Mouse (Mus musculus) ES-E14 (cell line): ENCODE data around the gene Kcnn1. TPM values are rescaled to one million over a fixed set of nuclear protein-coding genes. Genes with fewer than 3 reads are reported as not detected.

ENCODE experiments used
- DNase-seq: peaks from one replicate; pipeline ENCODE4 v3.0.0-alpha.2; 2013; ENCODE audit warnings: low read depth, low spot score
- H3K27ac ChIP-seq: 2 replicates; pipeline ENCODE4 v1.5.1; 2012; ENCODE audit warnings: low read depth, mild to moderate bottlenecking, low read length, moderate library complexity, mixed read lengths; ENCODE audit not compliant: poor library complexity, insufficient read depth, severe bottlenecking
- H3K36me3 ChIP-seq: 2 replicates; pipeline ENCODE4 v1.6.1; 2012; ENCODE audit warnings: mild to moderate bottlenecking, low read length, moderate library complexity, mixed read lengths; ENCODE audit not compliant: control insufficient read depth, poor library complexity, insufficient read depth, severe bottlenecking
- H3K4me1 ChIP-seq, 2 experiments: fragments of 150-350 bp in 1 of 2; sonication (generic) in 1 of 2; 2 replicates each; pipeline ENCODE4 v1.6.1; 2012; ENCODE audit warnings: low read length in 2 of 2, mild to moderate bottlenecking in 1 of 2, mixed read lengths in 1 of 2; ENCODE audit not compliant: control insufficient read depth in 2 of 2, insufficient read depth in 2 of 2, poor library complexity in 1 of 2
- H3K4me3 ChIP-seq, 2 experiments: fragments of 150-350 bp in 1 of 2; sonication (generic) in 1 of 2; 2 replicates each; pipeline ENCODE4 v1.5.1; 2012; ENCODE audit warnings: low read length in 2 of 2, low read depth in 1 of 2, mild to moderate bottlenecking in 1 of 2, mixed read lengths in 1 of 2; ENCODE audit not compliant: insufficient read depth in 1 of 2, poor library complexity in 1 of 2, severe bottlenecking in 1 of 2
- H3K9ac ChIP-seq: 2 replicates; pipeline ENCODE4 v1.6.1; 2012; ENCODE audit warnings: low read depth, mild to moderate bottlenecking, low read length, mixed read lengths; ENCODE audit not compliant: poor library complexity, insufficient read depth, severe bottlenecking
- H3K9me3 ChIP-seq: fragments of 150-350 bp; sonication (generic); 2 replicates; pipeline ENCODE4 v1.6.1; 2012; ENCODE audit warnings: low read depth, mild to moderate bottlenecking, low read length; ENCODE audit not compliant: control insufficient read depth, insufficient read depth
- CHD2 ChIP-seq: IDR thresholded peaks from 2 replicates; pipeline ENCODE4 v1.6.1; 2014; ENCODE audit warnings: mild to moderate bottlenecking, low read depth, low read length, inconsistent platforms
- HCFC1 ChIP-seq: IDR thresholded peaks from 2 replicates; pipeline ENCODE4 v1.6.1; 2012; ENCODE audit warnings: low read length, inconsistent platforms, borderline replicate concordance; ENCODE audit not compliant: insufficient read depth
- MAFK ChIP-seq: IDR thresholded peaks from 2 replicates; pipeline ENCODE4 v1.6.1; 2014; ENCODE audit warnings: mild to moderate bottlenecking, low read depth, low read length, inconsistent platforms; ENCODE audit not compliant: insufficient read depth
- ZC3H11A ChIP-seq: IDR thresholded peaks from 2 replicates; pipeline ENCODE4 v1.6.1; 2012; ENCODE audit warnings: low read depth, mild to moderate bottlenecking, inconsistent platforms, low read length, borderline replicate concordance
- ZNF384 ChIP-seq: IDR thresholded peaks from 2 replicates; pipeline ENCODE4 v1.6.1; 2012; ENCODE audit warnings: low read depth, low read length, inconsistent platforms
- in situ Hi-C, 2 experiments: fragments of 600-800 bp; cut with MboI; formaldehyde crosslinking; loops; one replicate each; pipeline ENCODE4 v1.15.1; 2025; ENCODE audit warnings: low sequenced_read_pairs in 2 of 2, inconsistent platforms in 1 of 2; ENCODE audit not compliant: unreplicated experiment in 2 of 2
- total RNA-seq: library from RNA; depleted of rRNA; stranded (reverse); fragments of 300-350 nt; gene quantifications from 2 replicates; pipeline ENCODE4 v1.2.3, GENCODE M21; 2012

Kcnn1 gene
- total RNA-seq, 1 experiment = 3.7 TPM

DNA sequence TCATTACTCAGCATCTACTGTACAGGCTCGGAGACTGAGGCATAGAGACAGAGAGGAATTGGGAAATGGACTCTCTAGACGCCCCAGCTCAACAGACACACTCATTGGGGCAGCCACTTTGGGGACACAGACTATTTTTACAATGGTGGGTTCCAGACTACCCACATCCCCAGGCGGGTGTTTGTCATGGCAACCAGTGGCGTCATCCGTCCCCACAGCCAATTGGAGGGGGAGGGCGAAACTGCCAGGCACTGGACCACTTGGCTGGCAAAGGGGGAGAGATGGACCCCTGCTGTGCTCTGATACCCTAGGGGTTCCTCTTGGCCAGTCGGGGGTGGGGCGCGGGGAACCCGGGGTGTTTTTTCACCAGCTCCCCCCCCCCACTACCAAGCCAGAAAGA lies 62.4 kb downstream of the Kcnn1 start:
- H3K27ac ChIP-seq = no peak overlapping the region

DNA sequence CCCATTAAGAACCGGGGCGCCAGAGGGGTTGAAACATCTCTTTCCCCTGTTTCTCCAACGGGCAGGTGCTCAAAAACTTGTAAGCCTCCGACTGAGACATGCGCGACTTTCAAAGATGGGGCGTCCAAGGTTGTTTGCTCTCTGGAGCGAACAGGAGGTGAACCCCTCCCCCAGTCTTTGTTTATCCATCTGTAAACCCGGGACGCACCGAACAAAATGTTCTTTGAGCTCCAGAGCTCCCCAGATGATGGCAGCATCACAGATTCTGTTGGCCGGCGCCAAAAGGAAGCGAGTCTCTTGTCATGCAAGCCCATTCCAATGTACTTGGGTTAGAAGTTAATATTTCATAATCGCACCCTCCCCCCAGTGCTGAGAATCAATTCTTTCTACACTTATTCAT lies 64.8 kb downstream of the Kcnn1 start:
- DNase-seq = no peak

More for the DNA sequence above, 62.4 kb downstream of the Kcnn1 start:
- TF ChIP-seq HCFC1 = no peak
- no peak for TF ChIP-seq ZNF384
- no peak for TF ChIP-seq ZC3H11A
- no peak for TF ChIP-seq CHD2
- TF ChIP-seq MAFK = no peak
- H3K9me3 ChIP-seq = no peaks in the 10 kb centered on the region
- peaks cover 0 to 10% of the 10 kb centered on the region in 2 experiments; a peak in 2 of 4 replicates for H3K4me1 ChIP-seq
- no peaks in the 10 kb centered on the region; the same call in 1 of the 2 replicates for H3K36me3 ChIP-seq
- no peak for DNase-seq
- in situ Hi-C loops = no loop called here
- no peak overlapping the region for H3K4me3 ChIP-seq
- H3K9ac ChIP-seq = no peak overlapping the region

DNA sequence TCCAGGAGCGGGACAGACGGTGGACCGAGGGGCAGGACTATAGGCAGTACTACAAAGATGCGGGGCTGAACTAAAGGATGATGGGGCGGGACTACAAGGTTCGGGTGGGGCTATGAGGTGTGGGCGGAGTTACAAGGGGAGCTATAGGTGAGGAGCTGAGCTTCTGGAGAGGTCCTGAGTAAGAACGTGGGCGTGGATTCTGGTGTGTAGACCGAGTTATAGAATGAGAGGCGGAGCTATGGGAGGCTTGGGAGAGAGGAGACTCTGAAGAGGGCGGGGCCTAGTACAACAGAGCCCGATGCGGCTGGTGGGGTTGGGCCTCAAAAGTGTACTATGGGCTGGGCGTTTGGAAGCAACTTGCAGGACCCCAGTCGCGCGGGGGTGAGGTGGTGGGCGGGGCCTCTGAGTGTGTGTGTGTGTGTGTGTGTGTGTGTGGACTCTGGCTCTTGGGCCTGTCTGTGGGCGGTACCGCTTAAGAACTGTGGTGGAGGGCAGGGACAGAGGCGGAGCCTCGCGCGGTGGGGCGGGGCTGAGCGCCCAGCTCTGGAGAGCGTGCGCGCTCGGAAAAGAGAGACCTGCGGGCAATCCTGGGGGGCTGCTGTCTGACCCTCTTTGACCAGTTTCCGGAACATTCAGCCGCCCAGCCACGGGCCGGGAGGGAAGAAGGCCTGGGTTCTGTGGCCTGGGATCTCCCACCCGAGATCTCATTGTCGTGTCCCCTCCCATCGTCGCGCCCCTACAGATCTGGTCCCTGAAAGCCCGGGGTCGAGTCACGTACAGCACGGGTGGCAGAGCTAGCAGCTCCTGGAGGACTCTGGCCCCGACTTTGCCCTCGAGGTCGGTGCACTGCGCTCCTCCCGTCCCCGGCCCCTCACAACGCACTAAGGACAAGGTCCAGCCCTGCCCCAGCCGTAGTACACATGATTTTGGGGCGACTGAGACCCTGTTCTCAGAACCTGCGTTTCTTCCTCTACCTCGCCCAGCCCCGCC lies 65.7 kb downstream of the Kcnn1 start:
- Histone ChIP-seq H3K4me1 (peaks cover 0 to 13% of the 10 kb centered on the region in 2 experiments; a peak in 2 of 4 replicates), H3K27ac (no peak overlapping the region), H3K9me3 (no peaks in the 10 kb centered on the region), H3K4me3 (peak overlapping the region; percentile 76 to 97), H3K36me3 (no peaks in the 10 kb centered on the region; the same call in 1 of the 2 replicates), H3K9ac (peak overlapping the region; percentile 69)
- no peak for TF ChIP-seq CHD2
- peak; percentile 99 for DNase-seq
- in situ Hi-C loops = no loop called here

More for the DNA sequence above, 64.8 kb downstream of the Kcnn1 start:
- Histone ChIP-seq H3K4me3 (peak overlapping the region; percentile 76 to 97), H3K9ac (peak overlapping the region; percentile 69; the same call in 1 of the 2 replicates), H3K27ac (no peak overlapping the region), H3K4me1 (peaks cover 0 to 10% of the 10 kb centered on the region in 2 experiments; a peak in 2 of 4 replicates), H3K9me3 (no peaks in the 10 kb centered on the region), H3K36me3 (no peaks in the 10 kb centered on the region; the same call in 1 of the 2 replicates)
- in situ Hi-C loops = no loop called here
- TF ChIP-seq HCFC1 (no peak), ZNF384 (no peak), CHD2 (no peak), ZC3H11A (no peak), MAFK (no peak)

DNA sequence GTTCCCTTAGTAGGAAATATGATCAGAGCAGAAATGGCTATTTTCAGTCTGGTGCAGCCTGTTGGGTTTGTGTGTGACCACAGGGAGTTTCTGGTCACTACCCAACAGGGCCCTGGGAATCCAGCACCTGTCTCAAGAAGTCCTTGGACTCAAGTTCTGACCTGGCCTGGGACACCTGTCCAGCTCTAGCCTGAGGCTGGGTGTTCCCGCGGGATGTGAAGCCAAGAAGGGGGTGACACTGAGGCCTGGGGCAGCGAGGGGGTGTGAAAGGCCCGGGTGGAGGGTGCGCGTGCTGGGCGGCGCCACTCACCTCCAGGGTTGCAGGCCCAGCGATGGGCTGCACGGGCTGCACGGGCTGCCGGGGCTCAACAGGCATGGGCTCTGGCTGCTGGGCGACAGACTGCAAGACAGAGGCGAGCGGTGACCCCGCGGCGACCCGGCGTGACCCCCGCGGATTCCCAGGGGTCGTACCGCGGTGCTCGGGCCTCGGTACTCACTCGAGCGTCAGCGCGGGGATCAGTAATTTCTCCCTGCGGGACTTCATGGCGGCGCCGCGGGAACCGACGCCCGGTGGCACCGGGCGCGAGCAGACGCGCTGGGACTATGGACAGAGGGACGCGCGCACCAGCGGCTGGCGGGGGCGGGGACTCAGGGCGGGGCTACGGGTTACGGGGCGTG lies 66.5 kb downstream of the Kcnn1 start:
- Histone ChIP-seq H3K4me3 (peak overlapping the region; percentile 76 to 97), H3K4me1 (peaks cover 0 to 11% of the 10 kb centered on the region in 2 experiments; a peak in 2 of 4 replicates), H3K9me3 (no peaks in the 10 kb centered on the region), H3K9ac (peak overlapping the region; percentile 69), H3K27ac (no peak overlapping the region), H3K36me3 (no peaks in the 10 kb centered on the region; the same call in 1 of the 2 replicates)
- no peak for DNase-seq
- TF ChIP-seq ZC3H11A (no peak), HCFC1 (no peak), CHD2 (no peak), MAFK (no peak), ZNF384 (no peak)
- in situ Hi-C loops = no loop called here
